Mouse (Mus musculus): ENCODE data around the gene Lrrc28. TPM values are rescaled to one million over a fixed set of nuclear protein-coding genes. Genes with fewer than 3 reads are reported as not detected.
A peak's percentile ranks its signal among the peaks of the same experiment; 100 is the strongest.
"Not testable (repeated sequence)": the region's sequence is repeated elsewhere in the genome, so short reads cannot be mapped to it uniquely, and the experiment has no call there.

The Lrrc28 gene
- total RNA-seq, 2 experiments from 2014 or later = 15.8 to 17.7 TPM

DNA sequence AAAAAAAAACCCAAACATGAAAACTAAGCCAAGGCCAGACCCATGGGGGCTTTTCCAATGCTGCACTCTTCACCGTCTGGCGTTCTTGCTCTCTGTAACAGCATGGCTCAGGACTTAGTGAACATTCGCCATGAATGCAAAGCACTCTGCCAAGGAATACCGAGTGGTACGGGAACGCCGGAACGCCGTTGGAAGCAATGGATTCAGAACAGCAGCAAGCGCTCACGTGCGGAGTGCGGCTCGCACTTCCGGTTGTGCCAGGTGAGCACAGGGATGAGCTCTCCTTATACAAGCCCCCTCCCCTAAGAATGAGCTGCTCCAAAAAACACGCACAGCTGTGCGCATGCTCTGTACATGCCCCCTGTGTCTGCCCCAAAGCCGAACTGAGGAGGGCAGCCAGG, 116.2 kb downstream of the Lrrc28 start:
- DNase-seq = no peak

DNA sequence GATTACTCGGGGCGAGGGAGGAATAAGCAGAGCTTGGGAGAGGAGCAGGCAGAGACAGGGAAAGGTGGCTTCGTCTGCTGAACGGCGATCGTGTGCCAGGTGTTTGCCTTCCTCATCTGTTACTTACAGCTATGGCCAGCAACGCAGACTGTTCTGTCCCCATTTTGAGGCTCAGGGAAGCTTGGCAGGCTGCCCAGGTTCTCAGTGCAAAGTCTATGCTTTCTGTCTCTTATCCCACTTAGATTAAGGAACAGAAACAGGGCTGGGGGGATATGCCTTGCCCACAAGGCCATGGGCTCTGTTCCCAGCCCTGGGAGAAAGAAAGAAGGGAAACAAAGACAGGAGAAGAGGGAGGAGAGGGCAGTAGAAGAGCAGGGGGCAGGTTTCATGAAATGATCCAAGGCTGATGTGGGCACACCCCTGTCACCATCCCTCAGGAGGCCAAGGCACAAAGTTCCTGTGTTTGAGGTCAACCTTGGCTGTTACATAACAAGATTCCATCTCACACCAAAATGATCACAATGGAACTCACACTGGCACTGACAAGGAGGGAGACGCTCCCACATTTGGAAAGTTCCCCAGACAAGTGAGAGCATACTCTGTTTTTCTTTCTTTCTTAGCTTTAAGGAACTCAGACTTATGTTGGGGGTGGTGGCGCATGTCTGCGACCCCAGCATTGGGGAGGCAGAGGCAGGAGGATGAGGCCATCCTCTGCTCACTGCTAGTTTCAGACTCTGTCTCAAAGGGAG, 116.8 kb downstream of the Lrrc28 start:
- peak; percentile 50 for DNase-seq

- no peak for DNase-seq
Measured at GRCm38 (mm10) chr7:67525886-67526580, 119.0 kb downstream of the Lrrc28 start.

DNA sequence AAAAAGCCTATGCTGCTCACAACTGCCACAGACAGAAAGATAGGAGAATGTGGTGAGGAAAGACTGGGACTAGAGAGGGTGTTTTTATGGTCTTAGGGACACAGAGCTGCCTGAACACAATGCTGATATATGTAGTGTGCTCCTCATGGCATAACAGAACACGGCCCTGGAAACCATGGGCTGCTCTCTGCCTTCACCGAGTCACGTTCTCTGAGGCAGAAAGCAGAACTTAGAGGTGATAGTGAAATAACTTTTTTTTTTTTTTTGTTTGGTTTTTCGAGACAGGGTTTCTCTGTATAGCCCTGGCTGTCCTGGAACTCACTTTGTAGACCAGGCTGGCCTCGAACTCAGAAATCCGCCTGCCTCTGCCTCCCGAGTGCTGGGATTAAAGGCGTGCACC, 121.0 kb downstream of the Lrrc28 start:
- not testable (repeated sequence) for DNase-seq

- DNase-seq = no peak
Measured at GRCm38 (mm10) chr7:67523400-67523799, 121.7 kb downstream of the Lrrc28 start.

DNA sequence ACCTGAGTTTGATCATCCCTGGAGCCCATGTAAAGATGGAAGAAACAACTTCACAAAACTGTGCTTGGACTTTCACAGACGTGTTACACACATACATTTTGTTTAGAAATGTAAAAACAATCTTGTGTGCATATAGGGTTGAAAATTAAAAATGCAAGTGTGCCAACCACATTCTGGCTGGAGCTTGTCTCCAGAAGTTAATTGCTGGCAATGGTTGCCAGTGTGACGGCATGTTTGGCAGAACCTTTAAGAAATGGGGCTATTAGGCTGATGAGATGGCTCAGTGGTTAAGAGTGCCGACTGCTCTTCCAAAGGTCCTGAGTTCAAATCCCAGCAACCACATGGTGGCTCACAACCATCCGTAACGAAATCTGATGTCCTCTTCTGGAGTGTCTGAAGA, 123.3 kb downstream of the Lrrc28 start:
- DNase-seq = not testable (repeated sequence)

GRCm38 (mm10) chr7:67520959-67521358, 124.1 kb downstream of the Lrrc28 start:
- no peak for DNase-seq

GRCm38 (mm10) chr7:67520001-67520400, 125.1 kb downstream of the Lrrc28 start:
- no peak for DNase-seq

DNA sequence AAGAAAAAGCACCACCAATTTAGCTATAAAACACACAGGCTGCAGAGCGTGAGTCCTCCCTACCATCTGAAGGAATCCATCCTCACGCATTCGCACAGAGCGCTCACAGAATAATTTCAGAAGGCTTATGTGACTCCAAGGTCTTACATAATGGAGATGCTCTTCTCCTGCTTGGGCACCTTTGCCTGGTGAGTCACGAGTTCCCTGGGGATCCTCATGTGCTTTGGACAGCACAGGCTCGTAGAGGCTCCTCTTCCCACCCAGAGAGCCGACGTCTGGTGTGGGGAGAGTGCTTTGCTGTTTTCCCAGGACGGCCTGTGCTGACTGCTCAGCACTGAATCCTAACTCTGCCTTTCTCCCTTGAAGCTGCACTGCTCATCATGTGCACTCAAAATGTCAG, 129.4 kb downstream of the Lrrc28 start:
- DNase-seq = no peak

GRCm38 (mm10) chr7:67514893-67515292, 130.2 kb downstream of the Lrrc28 start:
- peak; percentile 36 for DNase-seq

DNA sequence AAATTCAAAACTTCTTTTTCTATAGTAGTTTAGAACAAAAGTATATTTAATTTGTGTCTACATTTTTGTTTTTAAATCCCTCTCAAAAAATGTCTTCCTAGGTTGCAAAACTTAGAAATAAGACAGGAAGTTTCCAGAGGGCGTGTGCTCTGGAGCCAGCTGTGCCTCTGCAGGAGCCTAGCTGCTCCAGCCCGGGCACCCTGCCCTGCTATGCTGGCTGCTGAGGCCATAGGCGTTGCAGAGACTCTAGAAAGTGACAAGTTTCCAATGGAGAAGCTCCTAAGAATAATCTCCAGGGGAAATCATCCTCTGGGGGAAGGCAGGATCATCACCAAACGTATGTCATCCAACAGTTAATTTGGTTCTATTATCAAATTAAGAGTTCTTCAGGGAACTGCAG, 130.7 kb downstream of the Lrrc28 start:
- peak; percentile 64 for DNase-seq

GRCm38 (mm10) chr7:67513656-67514055, 131.4 kb downstream of the Lrrc28 start:
- no peak for DNase-seq

- DNase-seq = no peak
Measured at GRCm38 (mm10) chr7:67511606-67512005, 133.5 kb downstream of the Lrrc28 start.

- DNase-seq = no peak
Measured at GRCm38 (mm10) chr7:67503281-67504010, 141.6 kb downstream of the Lrrc28 start.

- DNase-seq = no peak
Measured at GRCm38 (mm10) chr7:67502631-67503030, 142.4 kb downstream of the Lrrc28 start.

DNA sequence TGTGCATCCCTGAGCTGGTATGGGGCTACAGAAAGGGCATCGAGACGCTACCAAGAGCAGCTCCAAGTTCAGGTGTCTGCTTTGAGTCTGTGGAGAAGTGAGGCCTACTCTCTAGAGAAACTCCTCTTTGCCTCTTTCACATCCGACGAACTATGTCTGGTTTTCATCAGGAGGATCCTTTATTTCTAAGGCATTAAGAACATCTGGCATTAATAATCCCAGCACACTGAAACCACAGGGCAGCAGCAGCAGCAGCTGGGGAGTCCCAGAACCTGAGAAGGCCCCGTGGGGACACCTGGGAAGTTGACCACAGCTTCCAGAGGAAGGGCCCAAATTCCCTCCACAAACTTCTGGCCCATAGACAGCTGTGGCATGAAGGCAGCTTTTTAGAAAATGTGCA, 144.2 kb downstream of the Lrrc28 start:
- no peak for DNase-seq

- DNase-seq = no peak
Measured at GRCm38 (mm10) chr7:67500076-67500828, 144.8 kb downstream of the Lrrc28 start.

DNA sequence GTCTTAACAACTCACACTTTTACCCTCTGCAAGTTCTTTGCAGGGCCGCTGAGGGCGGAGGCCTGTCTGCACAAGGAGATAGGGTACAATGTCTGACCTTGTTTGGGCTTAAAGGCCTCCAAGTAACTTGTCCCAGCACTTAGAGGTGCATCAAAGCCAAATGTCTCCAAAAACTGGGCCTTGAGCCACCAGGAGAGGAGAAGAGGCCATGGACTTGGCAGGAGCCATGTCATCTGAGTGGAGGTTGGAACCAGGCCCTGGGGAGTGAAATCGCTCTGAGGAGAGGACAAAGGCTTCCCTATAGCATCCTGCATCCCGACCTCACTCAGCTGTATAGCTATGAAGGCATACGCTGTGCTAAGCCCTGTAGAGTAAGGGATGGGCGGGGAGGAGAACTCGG, 145.6 kb downstream of the Lrrc28 start:
- DNase-seq = peak; percentile 59

- DNase-seq = no peak
Measured at GRCm38 (mm10) chr7:67493795-67494687, 151.0 kb downstream of the Lrrc28 start.

GRCm38 (mm10) chr7:67487889-67488411, 157.1 kb downstream of the Lrrc28 start:
- peak; percentile 88 for DNase-seq
